Mouse (Mus musculus) heart, adult 11 months (tissue): ENCODE measurements at regions not wholly inside any gene's neighbourhood (a gene's known extent, or its start where the extent isn't known, plus 50 kb on each side); places are given as distances from the start of the nearest gene placed in this dataset.

Experiments
- DNase-seq: peaks from one replicate; pipeline ENCODE4 v3.0.0; 2022

DNA sequence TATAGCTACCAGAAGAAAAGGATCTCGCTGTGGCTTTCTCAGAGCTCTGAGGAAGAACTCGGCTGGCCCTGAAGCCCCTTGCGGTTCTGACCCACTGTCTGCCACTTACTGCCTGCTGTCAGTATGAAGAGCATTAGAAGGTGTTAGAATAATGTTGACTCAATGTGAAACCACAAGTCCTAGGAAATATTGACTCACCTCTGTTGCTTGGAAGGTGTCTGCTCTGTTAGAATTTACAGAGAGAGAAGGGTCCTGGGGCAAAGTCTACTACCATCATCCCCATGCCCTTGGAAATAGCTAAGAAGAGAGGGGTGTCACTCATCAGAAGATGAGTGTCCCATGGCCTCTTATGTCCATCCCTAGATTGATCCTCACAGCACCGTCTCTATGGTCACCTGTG is 197.9 kb downstream of the Hlx start:
- DNase-seq, result peak; percentile 64

DNA sequence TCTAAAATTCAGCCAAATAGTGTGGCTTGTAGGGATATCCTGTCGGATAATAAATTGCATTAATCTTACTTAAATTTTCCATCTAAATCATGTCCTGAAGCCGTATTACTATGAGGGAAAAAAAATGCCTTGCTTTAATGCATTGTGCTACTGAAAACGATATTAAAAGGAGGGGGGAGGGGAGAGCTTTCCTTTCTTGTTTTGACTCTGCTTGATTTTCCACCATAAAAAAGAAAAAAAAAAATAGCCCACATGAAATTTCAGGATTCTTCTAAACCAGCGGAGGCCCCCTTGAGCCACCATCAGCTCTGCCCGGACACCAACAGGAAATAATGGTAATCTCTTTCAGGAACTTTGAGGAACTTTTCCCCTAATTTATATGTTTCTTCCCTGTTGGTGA is 198.5 kb downstream of the Hlx start:
- no peak for DNase-seq

- peak; percentile 72 for DNase-seq
Measured at GRCm38 (mm10) chr1:184532488-184533055, 199.8 kb downstream of the Hlx start.

DNA sequence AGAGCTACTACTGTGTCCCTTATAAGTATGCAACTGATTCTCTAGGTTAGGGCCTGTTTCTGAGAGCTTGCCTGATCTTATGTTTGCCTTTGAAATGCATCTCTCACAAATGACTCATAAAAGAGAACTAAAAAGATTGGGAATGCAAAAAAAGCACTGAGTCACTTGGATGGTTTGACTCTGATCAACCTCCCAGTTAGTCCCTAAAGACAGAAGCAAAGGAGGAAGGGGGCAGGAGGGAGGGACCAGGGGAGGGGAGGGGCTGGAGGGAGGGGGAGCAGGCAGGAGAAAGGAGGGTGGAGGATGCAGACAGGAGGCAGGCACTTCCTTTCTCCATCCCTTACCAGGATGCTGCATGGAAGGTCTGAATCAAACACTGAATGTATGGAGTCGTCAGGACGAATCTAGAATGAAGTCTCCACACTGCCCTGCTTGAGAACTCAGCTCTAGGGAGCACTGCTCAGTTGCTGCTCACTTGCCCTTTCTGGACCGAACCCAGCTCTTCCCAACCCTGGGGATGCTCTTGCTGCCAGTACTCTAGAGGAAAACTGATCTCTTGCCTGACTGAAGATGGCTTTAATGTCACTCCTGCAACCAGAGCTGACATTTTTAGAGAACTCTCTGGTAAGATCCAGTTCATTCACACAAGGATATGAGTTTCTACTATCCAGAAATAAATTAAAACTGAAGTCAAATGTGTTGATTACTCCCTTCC is 201.7 kb downstream of the Hlx start:
- DNase-seq, result peak; percentile 84

- no peak for DNase-seq
Measured at GRCm38 (mm10) chr1:184525740-184526139, 206.7 kb downstream of the Hlx start.

- peak; percentile 97 for DNase-seq
Measured at GRCm38 (mm10) chr1:184519551-184519950, 212.9 kb downstream of the Hlx start.

GRCm38 (mm10) chr1:184504663-184505062 is 227.8 kb downstream of the Hlx start:
- no peak for DNase-seq

- DNase-seq, result no peak
Measured at GRCm38 (mm10) chr1:184503827-184504355, 228.5 kb downstream of the Hlx start.

DNA sequence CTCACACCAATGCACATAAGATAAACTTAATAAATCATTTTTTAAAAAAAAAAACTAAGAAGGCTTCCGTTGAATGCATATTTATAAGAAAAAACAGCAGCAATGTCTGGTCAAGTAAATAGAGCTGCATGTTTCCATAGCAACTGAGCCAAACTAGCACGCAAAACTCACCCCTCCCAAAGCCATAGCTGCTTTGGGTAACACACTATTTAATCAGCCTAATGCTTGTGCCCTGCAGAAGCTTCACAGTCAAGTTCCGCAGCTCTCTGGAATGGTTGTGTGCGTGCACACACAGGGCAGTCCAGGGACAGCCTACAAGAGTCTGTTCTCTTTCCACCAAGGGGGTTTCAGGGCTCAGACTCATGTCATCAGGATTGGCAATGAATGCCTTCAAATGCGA is 231.7 kb downstream of the Hlx start:
- DNase-seq, result no peak

DNA sequence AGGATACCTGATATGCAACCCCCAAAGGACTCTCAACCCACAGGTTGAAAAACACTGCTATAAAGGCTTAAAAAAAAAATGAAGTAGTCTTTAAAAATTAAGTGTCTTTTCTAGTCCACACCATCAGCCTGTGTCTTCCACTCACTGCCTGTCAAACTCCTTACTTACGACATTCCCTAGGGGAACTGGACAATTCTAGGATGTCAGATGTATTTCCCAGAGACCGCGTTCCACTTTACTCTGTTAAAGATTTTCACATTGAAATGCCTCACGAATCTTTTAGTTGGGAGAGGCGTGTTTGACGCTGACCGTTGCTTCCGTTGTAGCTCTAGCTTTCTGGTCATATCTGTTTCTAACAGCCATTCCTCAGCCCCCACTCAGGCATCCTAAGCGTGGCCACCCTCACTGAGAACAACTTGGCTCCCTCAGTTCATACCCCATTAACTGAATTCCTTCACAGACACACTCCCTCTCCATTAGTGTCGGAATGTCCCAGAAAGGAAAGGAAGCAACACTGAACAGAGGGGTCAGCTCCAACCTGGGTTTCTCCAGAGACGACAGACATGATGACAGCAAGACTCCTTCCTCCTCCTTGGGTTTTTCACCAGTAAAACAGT is 233.4 kb downstream of the Hlx start:
- no peak for DNase-seq

DNA sequence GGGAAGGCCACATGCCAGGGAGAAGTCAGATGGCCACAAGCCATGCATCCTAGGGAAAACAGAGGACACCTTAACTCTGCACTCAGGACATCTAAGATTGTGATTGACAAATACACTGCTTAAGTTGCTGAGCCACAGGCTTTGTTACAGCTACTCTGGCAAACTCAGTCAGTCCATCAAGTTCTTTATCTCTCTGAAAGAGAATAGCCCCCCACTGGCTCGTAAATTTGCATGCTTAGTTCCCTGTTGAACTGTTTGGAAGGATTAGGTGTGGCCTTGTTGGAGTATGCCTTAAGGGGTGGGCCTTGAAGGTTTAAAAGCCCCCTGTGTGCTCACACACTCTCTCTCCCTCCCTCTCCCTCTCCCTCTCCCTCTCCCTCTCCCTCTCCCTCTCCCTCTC is 235.4 kb downstream of the Hlx start:
- DNase-seq, result no peak

DNA sequence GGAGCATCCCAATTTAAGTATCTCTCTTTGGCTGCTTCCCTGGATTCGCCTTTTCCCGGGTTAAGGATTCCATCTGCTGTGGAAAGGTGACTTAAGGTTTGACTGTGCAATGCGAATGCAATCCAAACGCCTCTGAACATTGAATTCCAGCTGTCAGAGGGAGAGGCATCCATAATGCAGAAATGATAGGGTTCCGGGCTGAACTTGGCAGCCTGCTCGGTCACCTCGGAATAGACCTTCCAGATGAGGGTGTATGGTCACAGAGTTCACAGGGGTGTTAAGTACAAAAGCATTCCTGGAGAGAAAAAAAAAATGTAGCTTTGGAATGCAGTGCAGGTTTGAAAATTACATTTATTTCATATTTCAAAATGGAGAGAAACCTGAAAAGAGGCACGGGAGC is 238.6 kb downstream of the Hlx start:
- DNase-seq, result peak; percentile 96

DNA sequence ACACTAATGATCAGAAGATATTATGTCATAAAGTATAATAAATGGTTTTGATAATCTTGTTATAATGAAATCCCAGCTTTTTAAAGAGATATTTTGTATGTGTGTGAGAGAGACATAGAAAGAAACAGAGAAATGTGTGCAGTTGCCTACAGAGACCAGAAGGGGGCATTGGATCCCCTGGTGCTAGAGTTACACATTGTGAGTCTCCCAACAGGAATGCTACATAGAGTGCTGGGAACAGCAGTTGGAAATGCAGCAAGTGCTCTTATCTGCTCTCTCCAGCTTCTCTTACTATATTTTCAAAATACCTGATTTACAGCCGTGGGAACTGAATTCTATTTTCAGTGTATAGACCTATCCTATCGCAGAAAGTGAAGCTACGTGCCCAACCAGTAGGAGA is 240.3 kb downstream of the Hlx start:
- DNase-seq, result no peak

DNA sequence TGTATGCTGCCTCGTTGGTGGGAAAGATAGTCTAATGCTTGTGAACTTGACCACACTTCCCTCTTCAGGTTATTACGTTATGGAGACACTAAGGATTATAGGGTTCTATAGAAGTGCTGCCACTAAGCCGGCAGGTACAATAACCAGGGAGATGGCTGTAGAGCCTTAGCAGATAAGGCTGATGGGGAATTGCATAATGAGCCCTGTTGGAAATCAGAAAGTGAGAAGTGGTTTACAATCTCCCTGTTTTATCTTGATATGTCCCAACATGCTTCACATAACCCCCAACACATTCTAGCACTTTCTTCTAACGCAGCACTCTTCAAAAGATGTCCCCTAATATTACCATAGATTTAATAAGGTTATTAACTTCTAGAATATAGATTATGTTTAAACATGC is 241.2 kb downstream of the Hlx start:
- no peak for DNase-seq

DNA sequence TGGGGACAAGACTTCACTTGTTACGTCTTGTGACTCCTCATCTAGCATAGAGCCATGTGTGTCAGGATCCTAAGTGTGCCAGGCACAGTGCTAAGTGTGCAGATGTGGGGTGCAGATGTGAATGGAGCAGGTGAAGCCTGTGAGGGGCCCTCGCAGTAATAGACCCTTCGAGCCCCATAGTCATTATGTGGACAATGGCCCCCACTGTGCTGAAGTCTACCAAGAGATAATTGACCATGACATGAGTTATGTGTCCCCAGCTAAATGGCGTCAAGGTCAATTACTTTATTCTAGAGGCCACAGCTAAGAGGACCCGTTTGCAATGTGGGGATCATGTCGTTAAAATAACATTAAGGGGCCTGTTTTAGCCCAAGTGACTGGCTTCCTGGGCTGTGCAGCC is 245.0 kb downstream of the Hlx start:
- peak; percentile 24 for DNase-seq

GRCm38 (mm10) chr1:184484801-184485200 is 247.6 kb downstream of the Hlx start:
- peak; percentile 80 for DNase-seq

DNA sequence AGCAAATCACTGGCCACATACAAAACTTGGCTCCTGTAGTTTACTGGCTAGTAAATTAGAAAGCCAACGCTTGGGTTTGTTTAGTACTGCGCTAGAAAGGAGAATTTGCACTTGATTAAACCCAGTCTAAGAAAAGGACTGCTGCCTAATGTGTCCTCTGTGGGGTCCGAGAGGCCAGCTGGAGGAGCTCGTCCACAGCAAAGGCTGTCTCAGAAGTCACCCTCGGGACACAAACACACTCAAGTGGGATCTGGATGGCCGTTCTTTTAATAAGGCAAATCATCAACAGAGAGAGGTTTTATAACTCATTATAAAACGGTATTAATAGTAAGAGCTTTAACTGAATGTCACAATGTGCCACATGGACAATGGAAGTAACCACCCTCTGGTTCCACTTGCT is 249.0 kb downstream of the Hlx start:
- peak; percentile 89 for DNase-seq

DNA sequence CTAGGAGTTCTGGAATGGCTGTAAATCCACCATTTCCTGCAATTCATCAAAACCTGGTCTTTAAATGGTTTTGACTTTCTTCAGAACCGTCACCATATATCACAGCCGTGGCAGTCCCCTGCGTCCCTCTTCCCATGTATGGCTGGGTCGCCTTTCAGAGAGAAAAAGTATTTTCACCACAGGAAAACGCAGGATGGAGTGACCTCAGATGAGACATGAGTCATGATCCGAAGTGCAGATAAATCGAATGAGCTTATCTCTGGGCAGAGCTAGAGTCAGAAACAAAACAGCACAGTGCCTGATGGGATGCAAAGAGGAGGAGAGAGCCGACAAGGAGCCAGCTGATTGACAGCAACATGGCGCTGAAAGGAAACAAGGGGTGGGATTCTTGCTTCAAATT is 250.4 kb downstream of the Hlx start:
- peak; percentile 46 for DNase-seq

- peak; percentile 74 for DNase-seq
Measured at GRCm38 (mm10) chr1:184480571-184481220, 251.7 kb downstream of the Hlx start.

- DNase-seq, result peak; percentile 90
Measured at GRCm38 (mm10) chr1:184478006-184478405, 254.4 kb downstream of the Hlx start.

GRCm38 (mm10) chr1:184462481-184463124 is 269.8 kb downstream of the Hlx start:
- peak; percentile 56 for DNase-seq

- peak; percentile 52 for DNase-seq
Measured at GRCm38 (mm10) chr1:184461411-184461810, 271.0 kb downstream of the Hlx start.

- DNase-seq, result peak; percentile 60
Measured at GRCm38 (mm10) chr1:184456727-184457126, 275.7 kb downstream of the Hlx start.
